Mouse (Mus musculus): ENCODE data around the gene Srgap2.

- TF ChIP-seq CTCF (IDR thresholded peaks at IDR 0.05; ENCODE audit: low read depth) (no peak), EP300 (IDR thresholded peaks at IDR 0.05; ENCODE audit: low read depth) (no peak)
Measured at GRCm38 (mm10) chr1:131244536-131245088, 282.5 kb downstream of the Srgap2 start.
